Mouse (Mus musculus) skeletal muscle tissue, adult 2 months (tissue): ENCODE results near the gene Ifnar2.

Source experiments
- DNase-seq: peaks from one replicate; pipeline ENCODE4 v3.0.0-alpha.2; 2012; ENCODE audit warnings: low read depth, low spot score

The Ifnar2 gene

DNA sequence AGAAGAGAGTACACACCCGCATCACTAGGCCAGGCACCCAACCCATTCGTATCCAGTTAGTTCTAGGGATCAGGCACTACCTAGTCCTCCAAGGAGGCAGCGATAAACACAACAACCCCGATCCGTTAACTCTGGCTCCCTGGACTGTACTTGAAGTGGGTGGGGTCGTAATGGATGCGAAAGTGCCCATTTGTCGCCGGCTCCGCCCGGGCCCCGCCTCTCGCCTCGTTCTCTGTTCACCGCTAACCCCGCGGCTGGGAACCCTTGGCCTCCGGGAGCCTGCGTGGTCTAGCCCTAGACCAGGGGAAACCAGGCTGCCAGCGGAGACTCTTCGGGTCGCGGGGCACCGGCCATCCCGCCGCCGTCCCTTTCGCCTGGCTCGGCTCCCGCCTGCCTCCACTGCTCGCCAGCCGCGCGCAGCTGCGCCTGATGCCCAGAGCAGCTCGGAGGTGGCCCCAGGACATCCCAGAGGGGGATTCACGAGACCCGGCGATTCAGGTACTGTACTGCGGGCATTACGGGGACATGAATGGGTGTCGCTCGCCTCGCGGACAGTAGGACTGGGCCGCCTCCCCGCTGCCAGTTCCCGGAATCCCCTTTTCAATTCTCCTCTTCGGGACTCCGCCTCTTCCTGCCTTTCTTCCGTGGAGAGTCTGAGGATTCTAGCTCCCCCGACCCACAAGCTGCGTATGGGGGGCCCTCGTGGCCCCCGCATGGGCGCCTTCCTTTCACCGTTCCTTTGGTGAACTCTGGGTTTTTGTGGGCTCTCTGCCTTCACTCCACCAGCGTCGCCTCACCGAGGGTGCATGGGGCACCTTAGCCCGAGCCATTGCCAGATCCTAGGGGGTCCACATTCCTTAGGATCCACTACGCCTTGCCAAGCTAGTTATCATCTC, at the start of gene Ifnar2:
TSS of gene Ifnar2 (plus strand) at position 207 of the 896 bp plus-strand sequence.
- peak; percentile 61 for DNase-seq

GRCm38 (mm10) chr16:91327605-91328004, 45.0 kb upstream of the Ifnar2 start:
- DNase-seq = no peak

DNA sequence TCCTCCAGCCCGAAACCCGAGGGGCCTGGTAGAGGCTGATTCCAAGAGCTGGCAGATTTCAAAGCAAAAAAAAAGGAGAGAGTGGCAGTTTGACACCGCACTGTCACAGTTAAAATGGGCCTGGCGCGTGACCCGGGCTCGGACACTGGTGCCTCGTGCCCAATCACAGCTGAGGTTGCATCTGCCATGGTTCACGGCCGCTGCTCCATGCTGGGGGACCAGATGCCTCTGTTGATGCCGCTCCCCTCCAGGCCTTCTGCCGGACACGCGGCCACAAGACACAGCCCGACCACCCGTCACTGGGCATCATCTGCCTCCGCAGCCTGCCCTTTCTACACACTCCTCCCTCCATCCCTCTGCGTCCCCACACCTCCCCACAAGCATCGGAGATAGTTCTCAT, 43.7 kb upstream of the Ifnar2 start:
- DNase-seq = no peak

DNA sequence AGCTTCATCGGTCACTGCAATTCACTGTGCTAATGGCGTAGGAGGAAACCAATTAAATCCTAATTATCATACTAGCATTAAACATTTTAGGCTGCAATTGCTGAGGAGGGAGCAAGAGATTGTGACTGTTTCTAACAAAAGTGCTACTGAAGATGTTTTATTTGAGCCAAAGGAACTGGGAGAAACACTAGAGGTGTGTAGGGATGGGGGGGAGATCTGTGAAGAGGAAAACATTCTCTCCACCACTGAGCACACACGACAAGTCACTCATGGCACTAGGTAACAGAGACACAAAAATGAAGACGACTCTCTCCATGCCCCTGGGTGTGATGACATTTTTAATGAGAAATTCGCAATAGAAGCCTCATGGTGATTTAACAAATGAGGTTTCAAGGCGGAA, 42.1 kb upstream of the Ifnar2 start:
- no peak for DNase-seq

GRCm38 (mm10) chr16:91331153-91331552, 41.4 kb upstream of the Ifnar2 start:
- no peak for DNase-seq

DNA sequence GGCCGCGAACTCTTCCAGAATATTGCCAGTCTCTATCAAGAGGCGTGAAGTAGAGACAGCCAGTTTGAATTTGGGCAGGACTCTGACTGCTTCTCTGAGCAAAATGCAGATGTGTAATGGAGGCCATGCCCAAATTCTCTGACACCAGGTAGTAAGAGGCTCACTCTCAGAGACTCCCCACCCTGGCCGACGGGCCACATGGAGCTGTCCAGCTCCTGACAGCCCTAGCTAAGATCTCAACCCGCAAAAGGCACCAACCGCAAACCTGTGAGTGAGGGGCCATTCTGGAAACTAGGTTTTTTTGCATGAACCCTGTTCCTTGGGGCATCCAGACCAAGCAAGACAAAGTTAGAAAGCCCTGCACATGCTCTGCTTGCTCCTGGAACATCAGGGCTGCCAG, 39.7 kb upstream of the Ifnar2 start:
- no peak for DNase-seq

GRCm38 (mm10) chr16:91334190-91334893, 38.2 kb upstream of the Ifnar2 start:
- no peak for DNase-seq

DNA sequence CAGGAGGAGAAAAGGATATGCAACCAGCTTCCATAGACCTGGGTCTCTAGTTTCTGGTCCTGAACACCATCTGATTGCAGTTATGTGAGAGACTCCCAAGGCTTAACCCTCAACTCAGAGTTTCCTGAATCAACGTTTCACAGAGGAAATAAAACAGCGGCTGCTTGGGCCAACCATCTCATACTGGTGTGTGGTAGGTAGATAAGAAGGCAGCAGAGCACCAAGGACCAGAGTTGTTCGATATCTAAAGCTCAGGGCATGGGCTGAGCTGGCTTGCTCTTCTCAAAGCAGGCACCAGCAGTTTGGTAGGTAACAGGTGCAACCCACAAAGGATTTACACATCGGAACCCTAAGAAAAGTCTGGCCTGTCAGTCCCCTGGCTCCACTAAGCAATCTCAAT, 35.8 kb upstream of the Ifnar2 start:
- DNase-seq = no peak

- DNase-seq = no peak
Measured at GRCm38 (mm10) chr16:91337480-91337879, 35.1 kb upstream of the Ifnar2 start.

- no peak for DNase-seq
Measured at GRCm38 (mm10) chr16:91346491-91346890, 26.1 kb upstream of the Ifnar2 start.

DNA sequence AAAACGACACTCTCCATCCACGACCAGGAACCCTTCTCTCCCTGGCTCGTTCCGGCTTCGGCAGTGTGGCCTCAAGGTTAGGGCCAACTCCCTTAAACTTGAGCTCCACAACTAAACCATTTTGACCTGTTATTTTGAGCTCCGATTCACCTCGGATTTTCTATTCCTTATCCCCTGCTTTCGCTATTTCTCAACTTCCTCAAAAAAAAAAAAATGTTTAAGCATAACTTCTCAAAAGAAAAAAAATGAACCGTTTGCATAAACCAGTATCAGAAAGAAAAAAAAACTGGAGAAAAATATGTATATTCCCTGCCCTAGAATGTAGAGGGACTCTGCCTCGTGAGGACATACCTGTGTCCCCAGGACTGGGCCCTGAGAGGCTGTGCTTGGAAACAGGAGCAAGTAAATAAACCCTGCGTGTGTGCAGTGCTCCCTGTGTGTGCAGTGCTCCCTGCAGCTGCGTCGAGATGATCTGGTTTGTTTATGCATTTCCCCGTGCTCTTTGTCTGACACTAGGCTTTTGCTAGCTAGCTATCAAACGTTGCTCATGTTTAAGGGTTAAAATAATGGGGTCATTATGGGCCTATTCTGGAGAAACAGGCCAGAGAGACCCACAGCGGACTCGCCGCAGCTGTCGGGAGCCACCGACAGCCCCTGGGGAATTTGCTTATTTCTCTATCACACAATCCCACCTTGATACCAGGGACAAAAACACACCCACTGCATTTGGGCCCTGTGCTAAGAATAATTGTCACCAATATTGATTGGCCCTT, 24.9 kb upstream of the Ifnar2 start:
- no peak for DNase-seq

DNA sequence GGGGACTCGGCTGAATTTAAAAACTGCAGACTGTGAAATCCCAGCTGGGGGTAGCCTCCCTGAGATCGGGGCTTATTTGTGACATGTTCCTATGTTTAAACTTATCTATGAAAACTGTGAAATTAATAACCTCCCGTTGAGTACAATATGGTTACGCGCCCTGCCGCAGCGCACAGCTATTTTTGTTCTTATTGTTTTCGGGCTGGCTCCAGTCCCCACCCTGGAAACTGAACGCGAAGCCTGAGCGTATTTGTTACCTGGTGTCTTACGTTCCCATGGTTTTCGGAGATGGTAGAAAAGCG, 24.4 kb upstream of the Ifnar2 start:
- no peak for DNase-seq

- DNase-seq = no peak
Measured at GRCm38 (mm10) chr16:91348588-91349330, 23.8 kb upstream of the Ifnar2 start.

DNA sequence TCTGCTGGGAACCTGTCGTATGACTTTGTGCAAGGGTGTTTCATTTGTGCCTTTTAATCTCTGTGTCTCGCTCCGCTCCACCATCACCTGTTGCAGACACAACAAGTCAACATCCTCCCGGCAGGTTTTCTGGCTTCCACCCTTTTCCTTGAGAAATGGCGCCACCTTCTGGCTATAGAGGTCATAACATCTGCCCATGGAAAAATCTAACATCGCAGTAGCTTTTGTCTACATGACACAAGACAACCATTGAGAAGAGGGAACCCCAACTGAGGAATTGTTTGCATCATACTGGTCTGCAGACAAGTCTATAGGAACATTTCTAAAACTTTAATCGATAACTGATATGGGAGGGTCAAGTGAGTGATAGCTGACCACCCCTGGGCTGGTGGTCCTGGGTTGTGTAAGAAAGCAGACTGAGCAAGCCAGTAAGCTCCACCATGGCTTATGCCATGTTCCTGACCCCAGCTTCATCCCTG, 20.5 kb upstream of the Ifnar2 start:
- DNase-seq = peak; percentile 60

GRCm38 (mm10) chr16:91352749-91353148, 19.8 kb upstream of the Ifnar2 start:
- no peak for DNase-seq

GRCm38 (mm10) chr16:91353177-91353576, 19.4 kb upstream of the Ifnar2 start:
- DNase-seq = no peak

DNA sequence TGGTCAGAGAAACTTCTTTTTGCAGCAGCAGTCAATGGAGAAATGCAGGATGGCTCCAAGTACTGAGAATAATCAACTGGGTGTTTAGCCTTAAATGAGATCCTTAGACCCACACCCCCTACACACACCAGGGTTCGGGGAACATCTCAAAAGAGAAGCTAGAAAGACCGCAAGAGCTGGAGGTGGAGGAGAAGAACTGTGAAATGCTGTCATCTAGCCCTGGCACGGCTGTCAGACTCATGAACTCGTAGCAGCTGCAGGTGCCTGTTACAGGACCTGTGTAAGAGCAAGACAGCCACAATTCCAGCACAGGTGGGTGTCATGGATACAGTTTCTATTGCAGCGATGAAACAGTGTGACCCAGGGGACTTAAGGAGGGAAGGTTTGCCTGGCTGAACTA, 18.9 kb upstream of the Ifnar2 start:
- DNase-seq = no peak

DNA sequence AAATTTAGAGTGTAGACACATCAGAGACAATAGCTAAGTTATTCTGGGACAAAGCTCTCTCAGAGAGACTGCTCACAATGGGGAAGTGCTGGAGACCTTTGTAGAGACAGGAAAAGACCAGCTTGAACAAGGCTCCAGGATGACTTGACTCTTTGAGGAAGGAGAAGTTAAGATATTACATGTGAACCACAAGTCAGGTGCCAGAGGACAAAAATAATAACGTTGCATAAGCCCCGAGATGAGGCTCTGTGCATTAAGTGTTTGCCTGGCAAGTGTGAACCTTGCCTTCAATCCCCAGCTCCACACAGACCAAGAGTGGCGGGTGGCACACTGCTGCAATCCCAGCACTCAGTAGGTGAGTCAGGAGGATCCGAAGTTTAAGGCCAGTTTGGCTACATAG, 18.0 kb upstream of the Ifnar2 start:
- DNase-seq = no peak

DNA sequence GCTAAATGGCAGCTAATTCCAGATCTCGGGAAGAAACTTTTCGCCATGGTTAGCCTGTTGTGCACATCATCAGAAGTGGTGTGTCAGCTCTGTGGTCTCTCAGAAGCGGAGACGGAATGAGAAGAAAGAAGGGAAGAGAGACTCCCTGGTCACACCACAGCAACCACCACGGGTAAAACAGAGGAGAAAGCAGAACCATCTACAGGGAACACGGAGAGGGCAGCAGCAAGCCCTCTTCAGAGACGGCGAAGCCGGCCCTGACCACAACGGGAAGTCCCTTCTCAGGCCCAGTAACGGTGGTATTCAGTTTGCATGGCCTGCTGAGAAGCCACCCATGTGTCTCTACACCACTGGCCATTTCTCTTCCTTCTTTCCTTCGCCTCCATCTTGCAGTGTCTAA, 17.4 kb upstream of the Ifnar2 start:
- DNase-seq = peak; percentile 50

DNA sequence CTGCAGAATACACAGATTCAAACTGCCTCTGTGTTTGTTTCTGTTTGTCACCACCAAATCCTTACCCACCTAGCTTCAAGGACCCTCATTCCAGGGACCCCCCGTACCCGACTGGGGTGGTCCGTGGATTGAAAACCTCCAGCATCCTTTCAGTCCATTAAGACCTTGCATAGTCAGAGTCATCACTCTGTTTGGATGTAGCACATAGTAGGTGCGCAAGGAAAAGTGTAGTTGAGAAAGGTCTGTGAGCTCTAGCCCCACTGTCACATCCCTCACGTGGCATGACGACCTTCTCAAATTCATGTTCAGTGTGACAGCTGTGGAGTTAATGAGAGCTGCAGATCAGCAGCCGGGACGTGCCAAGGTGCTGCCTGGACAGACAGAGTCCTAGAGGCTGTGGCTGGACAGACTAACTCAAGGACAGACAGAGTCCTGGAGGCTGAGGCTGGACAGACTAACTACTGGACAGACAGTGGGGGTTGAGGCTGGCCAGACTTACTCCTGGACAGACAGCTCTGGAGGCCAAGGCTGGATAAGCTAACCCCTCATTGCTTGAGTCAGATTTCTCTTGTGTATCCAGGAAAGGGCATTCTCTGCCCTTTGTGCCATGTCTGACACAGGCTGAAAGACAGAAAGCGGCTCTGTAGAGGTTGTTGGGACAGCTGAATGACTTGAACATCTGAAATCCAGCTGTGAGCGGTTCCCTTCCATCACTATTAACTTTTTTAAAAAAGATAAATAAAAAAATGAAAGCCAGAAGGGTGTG, 15.6 kb upstream of the Ifnar2 start:
- DNase-seq = no peak

DNA sequence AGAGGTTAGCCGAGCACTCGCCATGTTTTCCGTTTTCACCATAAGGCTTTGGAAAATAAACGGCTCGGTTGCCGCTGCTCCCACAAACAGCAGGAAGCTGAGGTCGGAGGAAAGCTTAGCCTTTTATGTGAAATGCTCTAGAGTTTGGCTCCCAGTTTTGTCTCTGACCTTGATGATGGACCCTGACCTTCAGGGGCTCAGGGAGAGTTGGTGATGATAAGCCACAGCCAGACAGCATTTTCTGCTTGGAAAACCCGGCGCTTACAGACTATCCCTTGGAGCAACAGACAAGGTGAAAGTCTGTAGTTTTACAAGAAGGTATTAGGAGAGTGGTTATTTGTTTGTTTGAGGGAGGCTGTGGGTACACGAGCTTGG, 15.1 kb upstream of the Ifnar2 start:
- no peak for DNase-seq
